Mouse (Mus musculus): Measurements from ENCODE around the gene Actr3b. TPM values are rescaled to one million over a fixed set of nuclear protein-coding genes. Genes with fewer than 3 reads are reported as not detected.

Gene Actr3b
- total and polyA plus RNA-seq, 3 experiments = 1.3 to 4.7 (median 3.9) TPM

Other genes with a start within 250 kb of the Actr3b start
- gene Cct8l1, start 243.9 kb upstream of the Actr3b start, total RNA-seq (2012; rRNA removed) = not detected in 2 replicates
- not detected in 2 replicates for gene Cct8l1, start 243.9 kb upstream of the Actr3b start, total RNA-seq (2014; rRNA removed)
- not detected in 2 replicates for gene Cct8l1, start 243.9 kb upstream of the Actr3b start, polyA plus RNA-seq (2012; ENCODE audit: insufficient read length, low read depth)
- 13.0 and 16.3 TPM in 2 replicates for gene Xrcc2, start 54.2 kb upstream of the Actr3b start, total RNA-seq (2012; rRNA removed)
- gene Xrcc2, start 54.2 kb upstream of the Actr3b start, total RNA-seq (2014; rRNA removed) = 21.9 and 23.4 TPM in 2 replicates
- 10.0 and 11.3 TPM in 2 replicates for gene Xrcc2, start 54.2 kb upstream of the Actr3b start, polyA plus RNA-seq (2012; ENCODE audit: insufficient read length, low read depth)
- not detected in 2 replicates for gene Gm21663, start 182.4 kb downstream of the Actr3b start, total RNA-seq (2012; rRNA removed)
- not detected in 2 replicates for gene Gm21663, start 182.4 kb downstream of the Actr3b start, total RNA-seq (2014; rRNA removed)
- not detected in 2 replicates for gene Gm21663, start 182.4 kb downstream of the Actr3b start, polyA plus RNA-seq (2012; ENCODE audit: insufficient read length, low read depth)
- not detected in 2 replicates for gene Gm21671, start 194.4 kb downstream of the Actr3b start, total RNA-seq (2012; rRNA removed)
- gene Gm21671, start 194.4 kb downstream of the Actr3b start, total RNA-seq (2014; rRNA removed) = not detected in 2 replicates
- gene Gm21671, start 194.4 kb downstream of the Actr3b start, polyA plus RNA-seq (2012; ENCODE audit: insufficient read length, low read depth) = not detected in 2 replicates
- gene Gm21680, start 212.7 kb downstream of the Actr3b start, total RNA-seq (2012; rRNA removed) = not detected in 2 replicates
- gene Gm21680, start 212.7 kb downstream of the Actr3b start, total RNA-seq (2014; rRNA removed) = not detected in 2 replicates
- not detected in 2 replicates for gene Gm21680, start 212.7 kb downstream of the Actr3b start, polyA plus RNA-seq (2012; ENCODE audit: insufficient read length, low read depth)
- not detected in 2 replicates for gene Gm21698, start 228.7 kb downstream of the Actr3b start, total RNA-seq (2012; rRNA removed)
- not detected in 2 replicates for gene Gm21698, start 228.7 kb downstream of the Actr3b start, total RNA-seq (2014; rRNA removed)
- not detected in 2 replicates for gene Gm21698, start 228.7 kb downstream of the Actr3b start, polyA plus RNA-seq (2012; ENCODE audit: insufficient read length, low read depth)
- gene Gm1979, start 244.8 kb downstream of the Actr3b start, total RNA-seq (2012; rRNA removed) = not detected in 2 replicates
- gene Gm1979, start 244.8 kb downstream of the Actr3b start, total RNA-seq (2014; rRNA removed) = not detected in 2 replicates
- gene Gm1979, start 244.8 kb downstream of the Actr3b start, polyA plus RNA-seq (2012; ENCODE audit: insufficient read length, low read depth) = not detected in 2 replicates